Mouse (Mus musculus) lung, postnatal 10 days (tissue): ENCODE measurements around the gene Chid1.
A peak's percentile ranks its signal among the peaks of the same experiment; 100 is the strongest.
"Not testable (repeated sequence)": the region's sequence is repeated elsewhere in the genome, so short reads cannot be mapped to it uniquely, and the experiment has no call there.

Experiments used
- DNase-seq: peaks from one replicate; pipeline ENCODE4 v3.0.0; 2021

The Chid1 gene

GRCm38 (mm10) chr7:141460001-141460390, 79.7 kb downstream of the Chid1 start:
- peak; percentile 47 for DNase-seq

GRCm38 (mm10) chr7:141459301-141459711, 80.4 kb downstream of the Chid1 start:
- DNase-seq, result no peak

- no peak for DNase-seq
These were observed 81.0 kb downstream of the Chid1 start for GRCm38 (mm10) chr7:141458661-141459060.

- DNase-seq, result peak; percentile 65
These were observed 81.5 kb downstream of the Chid1 start for GRCm38 (mm10) chr7:141457986-141458660.

GRCm38 (mm10) chr7:141457236-141457635, 82.4 kb downstream of the Chid1 start:
- no peak for DNase-seq

- DNase-seq, result no peak
These were observed 82.9 kb downstream of the Chid1 start for GRCm38 (mm10) chr7:141456739-141457138.

GRCm38 (mm10) chr7:141455610-141456314, 83.9 kb downstream of the Chid1 start:
- peak; percentile 92 for DNase-seq

GRCm38 (mm10) chr7:141454967-141455551, 84.6 kb downstream of the Chid1 start, which contains the start of gene Pnpla2:
Gene Pnpla2, plus strand, starts transcription at chr7:141455198.
- peak; percentile 99 for DNase-seq

GRCm38 (mm10) chr7:141453636-141454035, 86.0 kb downstream of the Chid1 start:
- no peak for DNase-seq

GRCm38 (mm10) chr7:141451928-141452327, 87.7 kb downstream of the Chid1 start:
- DNase-seq, result no peak

GRCm38 (mm10) chr7:141447110-141447991, 92.3 kb downstream of the Chid1 start, which contains the start of gene Rplp2:
Gene Rplp2, plus strand, starts transcription at chr7:141447370.
- DNase-seq, result peak; percentile 96

GRCm38 (mm10) chr7:141446374-141446773, 93.3 kb downstream of the Chid1 start:
- DNase-seq, result not testable (repeated sequence)

GRCm38 (mm10) chr7:141443828-141444237, 95.8 kb downstream of the Chid1 start, which contains the start of gene Pidd1:
Gene Pidd1, minus strand, starts transcription at chr7:141444025.
- peak; percentile 82 for DNase-seq
